Mouse (Mus musculus) heart, postnatal 0 days (tissue): ENCODE data around the gene Pagr1b.

Experiments used
- CTCF ChIP-seq: IDR thresholded peaks from 2 replicates; pipeline ENCODE4 v1.5.1; 2016; ENCODE audit warnings: antibody characterized with exemption, control low read depth, low read depth
- EP300 ChIP-seq: IDR thresholded peaks from 2 replicates; pipeline ENCODE4 v1.6.1; 2016; ENCODE audit warnings: antibody characterized with exemption, low read depth

DNA sequence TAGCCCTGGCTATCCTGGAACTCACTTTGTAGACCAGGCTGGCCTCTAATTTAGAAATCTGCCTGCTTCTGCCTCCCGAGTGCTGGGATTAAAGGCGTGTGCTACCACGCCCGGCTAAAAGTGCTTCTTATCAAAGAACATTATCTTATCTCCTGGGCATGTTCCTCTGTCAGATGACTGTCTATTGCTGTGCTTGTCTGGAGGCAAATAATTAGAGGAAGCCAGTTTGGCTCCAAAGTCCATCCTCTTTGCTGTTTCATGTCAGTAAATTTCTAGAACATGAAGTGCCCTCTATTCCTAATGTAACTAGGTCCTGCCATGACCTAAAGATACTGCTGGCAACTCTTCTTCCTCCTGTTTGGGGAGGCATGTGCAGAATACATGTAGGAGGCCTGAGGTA lies 34.2 kb downstream of the Pagr1b start:
- TF ChIP-seq CTCF = no peak
- no peak for TF ChIP-seq EP300
